Mouse (Mus musculus) MEL-GATA-1-ER (cell line): ENCODE results near the gene Cyb5d1.
"Not testable (repeated sequence)": the region's sequence is repeated elsewhere in the genome, so short reads cannot be mapped to it uniquely, and the experiment has no call there.

ENCODE experiments used
- DNase-seq: peaks from one replicate; pipeline ENCODE4 v3.0.0-alpha.2; 2012; ENCODE audit warnings: low read depth; ENCODE audit errors: extremely low read depth

Gene Cyb5d1

GRCm38 (mm10) chr11:69404595-69405396 is 9.4 kb upstream of the Cyb5d1 start:
- no peak for DNase-seq

GRCm38 (mm10) chr11:69403691-69404594 is 8.5 kb upstream of the Cyb5d1 start:
- DNase-seq = no peak

- no peak for DNase-seq
Measured at GRCm38 (mm10) chr11:69401987-69402386, 6.6 kb upstream of the Cyb5d1 start.

- no peak for DNase-seq
Measured at GRCm38 (mm10) chr11:69401210-69401637, 5.8 kb upstream of the Cyb5d1 start.

- DNase-seq = no peak
Measured at GRCm38 (mm10) chr11:69400083-69400850, 4.8 kb upstream of the Cyb5d1 start.

GRCm38 (mm10) chr11:69399201-69400082 is 4.0 kb upstream of the Cyb5d1 start:
- no peak for DNase-seq

- no peak for DNase-seq
Measured at GRCm38 (mm10) chr11:69398486-69399200, 3.2 kb upstream of the Cyb5d1 start.

GRCm38 (mm10) chr11:69398059-69398458 is 2.6 kb upstream of the Cyb5d1 start, which contains the start of gene Tmem88:
Tmem88 (minus strand) TSS chr11:69398234.
- DNase-seq = no peak

GRCm38 (mm10) chr11:69397581-69398057 is 2.2 kb upstream of the Cyb5d1 start:
- no peak for DNase-seq

- no peak for DNase-seq
Measured at GRCm38 (mm10) chr11:69396772-69397171, 1.3 kb upstream of the Cyb5d1 start.

GRCm38 (mm10) chr11:69395634-69396373 is 373 bp upstream of the Cyb5d1 start:
- peak; percentile 98 for DNase-seq

GRCm38 (mm10) chr11:69394591-69395167 is 752 bp downstream of the Cyb5d1 start:
- DNase-seq = not testable (repeated sequence)

- DNase-seq = no peak
Measured at GRCm38 (mm10) chr11:69390400-69391034, 4.9 kb downstream of the Cyb5d1 start.

- no peak for DNase-seq
Measured at GRCm38 (mm10) chr11:69389531-69390399, 5.7 kb downstream of the Cyb5d1 start.

- DNase-seq = no peak
Measured at GRCm38 (mm10) chr11:69388680-69389079, 6.8 kb downstream of the Cyb5d1 start.

- no peak for DNase-seq
Measured at GRCm38 (mm10) chr11:69386758-69387157, 8.7 kb downstream of the Cyb5d1 start.

- no peak for DNase-seq
Measured at GRCm38 (mm10) chr11:69384979-69385378, 10.5 kb downstream of the Cyb5d1 start.
